Mouse (Mus musculus) cerebellum, adult 2 months (tissue): ENCODE measurements at regions not wholly inside any gene's neighbourhood (a gene's known extent, or its start where the extent isn't known, plus 50 kb on each side); places are given as distances from the start of the nearest gene placed in this dataset.

ENCODE experiments used
- DNase-seq, 2 experiments: peaks; one replicate each; pipeline ENCODE4 v3.0.0; 2021
- H3K27ac ChIP-seq: fragments of 200-500 bp; 2 replicates; pipeline ENCODE4 v1.5.1; 2012; ENCODE audit warnings: low read length, control low read depth, inconsistent platforms; ENCODE audit not compliant: insufficient read depth
- H3K27me3 ChIP-seq: fragments of 200-500 bp; 2 replicates; pipeline ENCODE4 v1.6.1; 2012; ENCODE audit warnings: inconsistent platforms, mild to moderate bottlenecking, low read length, moderate library complexity; ENCODE audit not compliant: control insufficient read depth, insufficient read depth
- H3K4me1 ChIP-seq: fragments of 200-500 bp; 2 replicates; pipeline ENCODE4 v1.6.1; 2011; ENCODE audit warnings: low read length; ENCODE audit not compliant: control insufficient read depth, insufficient read depth
- H3K4me3 ChIP-seq: fragments of 200-500 bp; replicated peaks from 2 replicates; pipeline ENCODE3; 2011; ENCODE audit warnings: mild to moderate bottlenecking, low read depth, low read length, control low read depth; ENCODE audit not compliant: insufficient read depth
- CTCF ChIP-seq: fragments of 200-500 bp; IDR thresholded peaks from 2 replicates; pipeline ENCODE4 v1.5.1; 2011; ENCODE audit warnings: low read depth, mild to moderate bottlenecking, control low read depth, low read length, moderate library complexity, borderline replicate concordance; ENCODE audit not compliant: insufficient read depth
- POLR2A ChIP-seq: fragments of 200-500 bp; IDR thresholded peaks from 2 replicates; pipeline ENCODE4 v1.6.1; 2011; ENCODE audit warnings: low read length, control low read depth, borderline replicate concordance; ENCODE audit not compliant: insufficient read depth
- WGBS: fragments of 180-500 bp; shearing (Covaris S2); methylation state at CpG from one replicate; pipeline ENCODE4 v1.1.7; 2018; 5-methylcytosine and 5-hydroxymethylcytosine counted together

DNA sequence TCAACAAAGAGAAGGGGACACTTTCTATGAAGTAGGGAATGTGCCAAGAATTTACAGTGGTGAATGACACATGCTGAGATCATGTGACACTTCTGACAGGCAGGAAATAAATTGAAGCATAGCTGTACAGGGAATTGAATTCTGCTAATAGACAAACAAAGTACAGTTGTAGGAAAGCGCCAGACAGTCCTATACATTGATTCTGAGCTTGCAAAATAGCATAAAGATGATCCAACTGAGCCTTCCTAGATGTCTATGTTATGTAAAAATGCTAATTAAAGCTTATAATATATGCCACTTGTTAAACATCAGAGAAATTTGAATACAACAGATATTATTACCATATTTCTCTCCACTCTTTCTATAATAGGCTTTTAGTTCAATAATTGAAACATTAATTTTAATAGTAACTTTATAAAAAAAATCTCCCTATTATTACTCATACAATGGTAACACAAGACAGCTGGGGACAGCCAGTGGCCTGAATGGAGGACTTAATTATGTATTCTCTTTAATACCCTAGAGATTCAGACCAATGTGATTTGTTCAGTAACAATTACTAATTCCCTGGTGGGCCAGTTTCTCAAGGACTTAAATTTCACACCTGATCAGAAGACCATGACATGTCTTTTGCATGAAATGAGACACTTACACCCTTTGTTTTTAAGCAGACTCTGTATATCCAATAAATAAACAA is 571.4 kb upstream of the Klf6 start:
- no peaks in the 10 kb centered on the region for H3K27me3 ChIP-seq
- DNase-seq: no peak
- no peak overlapping the region for H3K27ac ChIP-seq
- TF ChIP-seq CTCF (no peak), POLR2A (no peak)
- H3K4me1 ChIP-seq: 0 out of 2 replicates have a peak, but pooled peaks cover 2% of the 10 kb centered on the region
- H3K4me3 ChIP-seq: no peak overlapping the region
- 57% methylated on average over 1 of the region's 1 CpGs for WGBS

DNA sequence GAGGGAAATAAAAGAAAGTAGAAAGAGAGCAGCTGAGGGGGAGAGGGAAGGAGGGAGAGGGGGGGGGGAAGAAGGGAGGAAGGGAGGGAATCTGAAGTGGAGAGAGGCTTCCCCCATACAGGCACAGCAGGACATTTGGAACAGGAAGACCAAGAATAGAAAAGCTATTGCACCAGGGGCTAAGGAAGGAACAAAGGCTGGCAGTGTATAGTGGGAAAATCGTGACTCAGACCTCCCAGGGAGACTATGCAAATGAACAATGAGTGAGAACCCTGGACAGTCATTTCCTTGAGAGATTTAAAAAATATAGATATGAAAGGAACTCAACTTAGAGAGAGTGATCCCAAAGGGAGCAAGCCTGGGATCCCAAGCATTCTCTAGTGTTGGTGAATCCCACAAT is 559.1 kb upstream of the Klf6 start:
- WGBS: 5% methylated on average over 1 of the region's 1 CpGs

DNA sequence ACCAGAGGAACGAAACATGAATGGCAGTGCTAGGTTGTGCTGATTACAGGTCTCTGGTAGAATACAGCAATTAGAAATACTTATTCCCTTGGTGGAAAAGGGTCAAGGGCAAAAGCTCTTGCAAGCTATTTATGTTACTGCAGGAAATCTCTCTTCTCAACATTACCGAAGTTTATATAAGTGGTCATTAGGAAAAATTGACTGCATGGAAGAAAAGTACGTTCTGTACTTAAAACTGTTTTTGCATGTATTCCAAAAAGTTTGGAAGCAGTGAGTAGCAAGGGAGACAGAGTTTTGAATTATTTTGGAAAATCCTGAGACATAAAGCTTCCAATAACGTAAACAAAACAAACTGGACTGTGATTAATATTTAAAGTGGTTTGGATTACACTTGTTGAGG is 554.6 kb upstream of the Klf6 start:
- WGBS: 92% methylated on average over 4 of the region's 4 CpGs
- DNase-seq: no peak
- Histone ChIP-seq H3K27me3 (no peaks in the 10 kb centered on the region), H3K4me3 (no peak overlapping the region), H3K27ac (no peak overlapping the region), H3K4me1 (no peaks in the 10 kb centered on the region)
- TF ChIP-seq POLR2A (no peak), CTCF (no peak)

More for the DNA sequence above, 559.1 kb upstream of the Klf6 start:
- Histone ChIP-seq H3K27me3 (no peaks in the 10 kb centered on the region), H3K4me3 (no peak overlapping the region), H3K4me1 (no peaks in the 10 kb centered on the region), H3K27ac (no peak overlapping the region)
- DNase-seq: peak in 1 of 2 experiments; percentile 30
- no peak for TF ChIP-seq CTCF
- no peak for TF ChIP-seq POLR2A

DNA sequence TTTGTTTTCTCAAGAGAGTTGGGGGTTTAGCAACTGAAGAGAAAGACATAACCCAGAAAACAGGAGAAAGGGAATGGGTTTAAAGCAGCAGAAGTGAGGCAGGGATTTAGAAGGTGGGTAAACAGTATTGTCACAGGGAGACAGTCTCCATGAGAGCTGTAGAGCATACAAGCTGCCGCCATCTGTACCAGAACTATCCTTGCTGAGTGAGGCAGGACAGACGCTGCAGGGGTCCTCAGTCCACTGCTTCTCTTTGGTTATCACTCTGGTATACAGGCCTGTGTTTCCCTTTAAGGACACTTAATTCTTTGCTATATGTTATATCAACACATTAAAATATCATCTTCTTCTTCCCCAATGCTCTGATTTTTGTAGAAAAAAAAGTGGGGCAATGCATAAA is 548.0 kb upstream of the Klf6 start:
- peak; percentile 25 to 55 for DNase-seq
- no peaks in the 10 kb centered on the region for H3K4me1 ChIP-seq
- 46% methylated on average over 2 of the region's 2 CpGs for WGBS
- no peak for TF ChIP-seq CTCF
- H3K27me3 ChIP-seq: no peaks in the 10 kb centered on the region
- H3K4me3 ChIP-seq: no peak overlapping the region
- no peak overlapping the region for H3K27ac ChIP-seq

DNA sequence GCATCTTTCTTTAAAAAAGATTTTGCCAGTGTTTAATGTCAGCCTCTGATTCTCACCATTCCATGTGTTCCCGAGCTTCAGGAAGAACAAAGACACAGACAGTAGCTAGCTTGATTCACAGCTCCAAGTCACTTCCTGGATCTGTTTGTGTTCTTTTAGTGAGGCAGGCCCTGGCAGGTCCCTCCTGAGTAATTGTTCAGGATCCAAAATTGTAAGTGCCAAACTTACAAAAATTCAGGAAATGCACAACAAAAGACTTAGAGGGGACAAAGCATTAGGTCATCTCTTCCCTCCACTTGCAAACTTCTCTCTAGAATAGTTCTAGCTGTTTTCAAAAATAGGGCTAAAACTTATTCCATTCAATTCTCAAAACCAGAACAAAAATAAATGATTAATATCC is 546.3 kb upstream of the Klf6 start:
- no peaks in the 10 kb centered on the region for H3K27me3 ChIP-seq
- no peak for DNase-seq
- TF ChIP-seq CTCF (no peak), POLR2A (no peak)
- 45% methylated on average over 1 of the region's 1 CpGs for WGBS
- H3K4me3 ChIP-seq: no peak overlapping the region
- H3K4me1 ChIP-seq: no peaks in the 10 kb centered on the region
- no peak overlapping the region for H3K27ac ChIP-seq

DNA sequence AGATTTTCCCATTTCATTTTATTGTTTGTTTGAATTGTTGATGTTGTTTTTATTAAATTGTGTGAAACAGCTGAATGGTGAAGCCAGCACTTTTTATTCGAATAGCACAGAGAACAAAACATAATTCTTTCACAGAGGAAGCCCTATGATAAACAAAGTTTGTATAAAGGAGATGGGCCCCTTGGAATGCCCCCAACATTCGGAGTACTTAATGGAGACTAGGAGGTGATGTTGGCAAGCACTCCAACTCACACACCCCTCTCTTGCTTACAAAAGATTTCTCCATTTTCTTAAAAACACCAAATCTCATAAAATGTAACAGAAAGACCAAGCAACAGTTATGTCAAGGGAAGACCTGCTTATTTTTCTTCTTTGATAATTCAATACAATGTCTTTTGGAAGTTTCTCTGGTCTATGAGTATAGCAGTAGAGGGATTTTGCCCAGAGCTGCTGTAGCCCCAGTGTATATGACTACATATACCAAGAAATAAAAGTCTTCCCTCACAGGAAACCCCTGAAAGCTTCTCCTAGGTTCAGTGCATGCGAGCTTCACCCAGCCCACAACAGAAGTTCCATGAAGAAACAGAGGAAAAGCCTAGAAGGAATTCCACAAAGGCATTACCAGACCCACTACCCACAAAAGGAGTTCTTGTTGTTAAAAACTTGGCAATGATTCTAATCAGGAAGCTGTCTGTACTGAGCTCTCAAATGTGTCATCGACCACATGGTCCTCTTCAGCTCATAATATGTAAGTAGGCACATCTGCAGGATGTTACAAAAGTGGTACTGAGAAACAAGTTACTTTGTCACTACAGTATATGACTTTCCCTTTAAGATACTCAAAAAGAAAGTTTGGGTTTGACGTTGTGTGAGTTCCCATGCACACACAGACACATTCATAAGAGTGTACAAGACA is 543.1 kb upstream of the Klf6 start:
- no peak overlapping the region for H3K27ac ChIP-seq
- H3K4me1 ChIP-seq: no peaks in the 10 kb centered on the region
- no peak overlapping the region for H3K4me3 ChIP-seq
- no peak for DNase-seq
- 58% methylated on average over 5 of the region's 5 CpGs for WGBS
- H3K27me3 ChIP-seq: no peaks in the 10 kb centered on the region
- TF ChIP-seq CTCF: no peak
- TF ChIP-seq POLR2A: no peak

DNA sequence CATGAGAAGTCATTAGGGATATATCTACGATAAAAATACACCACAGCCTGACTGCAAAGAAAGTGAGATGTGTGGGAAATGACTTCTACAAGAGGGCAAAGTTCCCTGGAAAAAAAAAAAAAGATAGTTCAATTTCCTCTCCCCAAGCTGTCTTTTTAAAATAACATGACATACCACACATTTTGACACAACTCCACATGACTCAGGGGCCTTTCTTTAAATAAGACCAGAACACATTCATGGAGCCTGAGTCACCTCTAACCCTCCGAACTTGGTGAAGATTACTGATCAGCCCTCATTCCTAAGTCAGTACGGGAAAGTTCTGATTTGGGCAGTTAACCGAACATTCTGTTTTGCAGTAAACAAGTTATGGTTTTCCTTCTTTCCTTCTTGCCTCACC is 515.6 kb upstream of the Klf6 start:
- Histone ChIP-seq H3K4me3 (no peak overlapping the region), H3K4me1 (no peaks in the 10 kb centered on the region), H3K27me3 (no peaks in the 10 kb centered on the region), H3K27ac (no peak overlapping the region)
- no peak for DNase-seq
- TF ChIP-seq POLR2A: no peak
- TF ChIP-seq CTCF: no peak
- WGBS: 83% methylated on average over 4 of the region's 4 CpGs
